Mouse (Mus musculus) heart, adult 2 months (tissue): Measurements from ENCODE around the gene Trim44. TPM values are rescaled to one million over a fixed set of nuclear protein-coding genes. Genes with fewer than 3 reads are reported as not detected.

Source experiments
- DNase-seq, 2 experiments: peaks; one replicate each; pipeline ENCODE4 v3.0.0; 2021
- H3K27ac ChIP-seq: fragments of 200-600 bp; 2 replicates; pipeline ENCODE4 v1.8.1; 2022
- H3K27me3 ChIP-seq: fragments of 200-500 bp; 2 replicates; pipeline ENCODE4 v1.6.1; 2012; ENCODE audit warnings: mild to moderate bottlenecking, low read length, inconsistent platforms, mixed read lengths; ENCODE audit not compliant: control insufficient read depth, insufficient read depth
- H3K36me3 ChIP-seq: fragments of 200-500 bp; 2 replicates; pipeline ENCODE4 v1.6.1; 2012; ENCODE audit warnings: low read length, inconsistent platforms; ENCODE audit not compliant: control insufficient read depth, insufficient read depth
- H3K4me1 ChIP-seq: fragments of 200-500 bp; 2 replicates; pipeline ENCODE4 v1.6.1; 2011; ENCODE audit warnings: low read length; ENCODE audit not compliant: control insufficient read depth, insufficient read depth
- H3K4me3 ChIP-seq: fragments of 200-600 bp; 2 replicates; pipeline ENCODE4 v1.8.1; 2022
- H3K79me2 ChIP-seq: fragments of 200-500 bp; replicated peaks from 2 replicates; pipeline ENCODE4 v1.6.1; 2012; ENCODE audit warnings: mild to moderate bottlenecking, inconsistent platforms, low read length, moderate library complexity, mixed read lengths; ENCODE audit not compliant: control insufficient read depth, insufficient read depth
- H3K9ac ChIP-seq: fragments of 200-500 bp; 2 replicates; pipeline ENCODE4 v1.6.1; 2012; ENCODE audit warnings: low read depth, mild to moderate bottlenecking, control low read depth, inconsistent platforms, low read length, mixed read lengths
- CTCF ChIP-seq: fragments of 200-600 bp; IDR thresholded peaks from 2 replicates; pipeline ENCODE4 v1.8.1; 2022; ENCODE audit warnings: antibody characterized with exemption, mild to moderate bottlenecking, moderate library complexity
- EP300 ChIP-seq: fragments of 200-500 bp; IDR thresholded peaks from 2 replicates; pipeline ENCODE4 v1.6.1; 2011; ENCODE audit warnings: low read depth, low read length, control low read depth; ENCODE audit not compliant: insufficient read depth
- POLR2A ChIP-seq: fragments of 200-500 bp; IDR thresholded peaks from 2 replicates; pipeline ENCODE4 v1.6.1; 2011; ENCODE audit warnings: mild to moderate bottlenecking, low read depth, low read length, control low read depth; ENCODE audit not compliant: insufficient read depth
- WGBS: fragments of 180-500 bp; shearing (Covaris S2); methylation state at CpG from one replicate; pipeline ENCODE4 v1.1.7; 2018; 5-methylcytosine and 5-hydroxymethylcytosine counted together
- intact Hi-C: fragments of 180-260 bp; cut with DNase I; formaldehyde crosslinking; loops from one replicate; pipeline ENCODE4 v1.15.1; 2025
- polyA plus RNA-seq: library from polyadenylated mRNA; depleted of rRNA; stranded (reverse); fragments of >200 nt; gene quantifications from 2 replicates; pipeline ENCODE4 v1.2.3, GENCODE M21; 2012
- total RNA-seq, 2 experiments: library from RNA; stranded (reverse); gene quantifications; 2 replicates each; pipeline ENCODE4 v1.2.3; 2021

The Trim44 gene
- total and polyA plus RNA-seq, 3 experiments = 13.0 to 28.8 (median 27.7) TPM

- peaks cover 7% of the 10 kb centered on the region for H3K27me3 ChIP-seq
- under 1% methylated on average over 43 of the region's 43 CpGs for WGBS
- H3K36me3 ChIP-seq = no peaks in the 10 kb centered on the region
- peaks cover 1% of the 10 kb centered on the region; the same call in 1 of the 2 replicates for H3K4me1 ChIP-seq
- H3K79me2 ChIP-seq = no peaks in the 10 kb centered on the region
- peak; percentile 64 to 73 for DNase-seq
- peak; percentile 34 for TF ChIP-seq CTCF
- TF ChIP-seq POLR2A = no peak
- peak overlapping the region; percentile 48 for H3K9ac ChIP-seq
- intact Hi-C loops = loop anchor here (5.0 to 10.0 kb wide), 4 partner anchors 163 to 746 kb away; partner anchors contain the start of gene Ldlrad3
- H3K4me3 ChIP-seq = peak overlapping the region; percentile 60
- H3K27ac ChIP-seq = no peak overlapping the region
Measured at GRCm38 (mm10) chr2:102450248-102450760, 42.7 kb upstream of the Trim44 start.

- Histone ChIP-seq H3K4me1 (peaks cover 1% of the 10 kb centered on the region; the same call in 1 of the 2 replicates), H3K9ac (peak overlapping the region; percentile 48; the same call in 1 of the 2 replicates), H3K27ac (no peak overlapping the region), H3K36me3 (no peaks in the 10 kb centered on the region), H3K79me2 (no peaks in the 10 kb centered on the region), H3K4me3 (peak overlapping the region; percentile 60), H3K27me3 (peaks cover 7% of the 10 kb centered on the region)
- DNase-seq = peak; percentile 14 to 23
- WGBS = 4% methylated on average over 17 of the region's 17 CpGs
- no peak for TF ChIP-seq POLR2A
- no peak for TF ChIP-seq CTCF
- no peak for TF ChIP-seq EP300
- intact Hi-C loops = loop anchor here (5.0 to 10.0 kb wide), 5 partner anchors 42 to 745 kb away; partner anchors contain the start of genes Ldlrad3 and Trim44
Measured at GRCm38 (mm10) chr2:102449630-102450247, 42.1 kb upstream of the Trim44 start.

- no peak for TF ChIP-seq CTCF
- TF ChIP-seq POLR2A = no peak
- no peak for TF ChIP-seq EP300
- Histone ChIP-seq H3K4me1 (peaks cover 1% of the 10 kb centered on the region; the same call in 1 of the 2 replicates), H3K9ac (no peak overlapping the region), H3K79me2 (no peaks in the 10 kb centered on the region), H3K36me3 (no peaks in the 10 kb centered on the region), H3K4me3 (no peak overlapping the region), H3K27me3 (peaks cover 7% of the 10 kb centered on the region), H3K27ac (no peak overlapping the region)
- 73% methylated on average over 1 of the region's 1 CpGs for WGBS
- DNase-seq = no peak
- intact Hi-C loops = loop anchor here (5.0 kb wide), 1 partner anchor 42 kb away; the partner anchor contains the start of gene Trim44
Measured at GRCm38 (mm10) chr2:102449056-102449455, 41.4 kb upstream of the Trim44 start.

GRCm38 (mm10) chr2:102447831-102448230, 40.2 kb upstream of the Trim44 start:
- peaks cover 7% of the 10 kb centered on the region for H3K27me3 ChIP-seq
- TF ChIP-seq POLR2A (no peak), CTCF (no peak), EP300 (no peak)
- H3K27ac ChIP-seq = no peak overlapping the region
- H3K9ac ChIP-seq = no peak overlapping the region
- WGBS = 91% methylated on average over 7 of the region's 7 CpGs
- H3K4me1 ChIP-seq = peaks cover 1% of the 10 kb centered on the region; the same call in 1 of the 2 replicates
- intact Hi-C loops = loop anchor here (5.0 kb wide), 1 partner anchor 41 kb away; the partner anchor contains the start of gene Trim44
- no peaks in the 10 kb centered on the region for H3K36me3 ChIP-seq
- no peak overlapping the region for H3K4me3 ChIP-seq
- no peak for DNase-seq
- H3K79me2 ChIP-seq = no peaks in the 10 kb centered on the region

- Histone ChIP-seq H3K9ac (no peak overlapping the region), H3K4me3 (no peak overlapping the region), H3K27ac (no peak overlapping the region), H3K27me3 (peaks cover 7% of the 10 kb centered on the region), H3K36me3 (no peaks in the 10 kb centered on the region), H3K79me2 (no peaks in the 10 kb centered on the region), H3K4me1 (peaks cover 1% of the 10 kb centered on the region; the same call in 1 of the 2 replicates)
- WGBS = 70% methylated on average over 4 of the region's 4 CpGs
- no peak for DNase-seq
- intact Hi-C loops = loop anchor here (5.0 kb wide), 1 partner anchor 40 kb away; the partner anchor contains the start of gene Trim44
- TF ChIP-seq EP300 = no peak
- TF ChIP-seq CTCF = no peak
- TF ChIP-seq POLR2A = no peak
Measured at GRCm38 (mm10) chr2:102446851-102447250, 39.2 kb upstream of the Trim44 start.
